Mouse (Mus musculus): ENCODE data around the gene Nr2f2. TPM values are rescaled to one million over a fixed set of nuclear protein-coding genes. Genes with fewer than 3 reads are reported as not detected.

Gene Nr2f2
- total RNA-seq, 2 experiments from 2014 or later = 34.2 to 38.4 TPM

DNA sequence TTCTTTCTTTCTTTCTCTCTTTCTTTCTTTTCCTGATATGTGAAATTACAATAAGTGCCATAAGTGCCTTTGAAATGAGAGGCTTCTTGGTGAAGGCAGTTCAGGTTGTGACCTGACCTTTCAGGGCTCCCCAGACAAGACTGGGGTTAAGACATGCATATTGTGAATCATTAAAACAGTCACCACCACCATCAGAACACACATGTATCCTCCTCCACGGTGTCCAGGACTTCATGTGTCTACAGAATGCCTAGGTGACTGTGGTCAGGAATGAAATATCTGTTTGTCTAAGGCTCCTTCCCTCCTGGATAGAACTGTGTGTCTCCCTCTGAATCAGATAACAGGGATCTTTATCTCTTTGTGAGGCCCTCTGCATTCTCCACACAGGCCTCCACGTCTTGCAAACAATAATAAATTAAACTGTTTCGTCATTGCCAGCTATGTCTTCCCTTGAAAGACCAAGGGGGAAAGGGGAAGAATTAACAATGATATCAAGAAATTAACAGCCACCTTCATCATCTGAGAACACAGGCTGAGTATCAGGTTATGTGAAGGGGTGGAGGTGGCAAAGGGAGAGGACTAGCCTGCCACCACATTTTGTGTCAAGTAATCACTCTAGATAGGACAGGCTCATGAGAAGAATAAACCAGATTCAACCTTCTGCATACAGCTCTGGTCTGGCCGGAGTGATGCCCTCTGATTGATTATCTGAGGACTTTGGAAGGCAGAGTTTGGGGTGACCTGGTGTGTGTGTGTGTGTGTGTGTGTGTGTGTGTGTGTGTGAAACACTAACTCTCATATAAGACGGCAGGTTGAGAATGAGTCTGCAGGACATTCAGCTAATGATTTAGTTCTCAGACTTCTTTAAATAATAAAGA is 10.6 kb downstream of the Nr2f2 start:
- intact Hi-C loops (cut with DNase I) = no loop called here
- no peak for DNase-seq (ENCODE audit: low spot score in 2 of 2)

- DNase-seq (ENCODE audit: low spot score in 2 of 2) = no peak
- intact Hi-C loops (cut with DNase I) = no loop called here
Measured at GRCm38 (mm10) chr7:70355357-70355620, 11.2 kb downstream of the Nr2f2 start.

DNA sequence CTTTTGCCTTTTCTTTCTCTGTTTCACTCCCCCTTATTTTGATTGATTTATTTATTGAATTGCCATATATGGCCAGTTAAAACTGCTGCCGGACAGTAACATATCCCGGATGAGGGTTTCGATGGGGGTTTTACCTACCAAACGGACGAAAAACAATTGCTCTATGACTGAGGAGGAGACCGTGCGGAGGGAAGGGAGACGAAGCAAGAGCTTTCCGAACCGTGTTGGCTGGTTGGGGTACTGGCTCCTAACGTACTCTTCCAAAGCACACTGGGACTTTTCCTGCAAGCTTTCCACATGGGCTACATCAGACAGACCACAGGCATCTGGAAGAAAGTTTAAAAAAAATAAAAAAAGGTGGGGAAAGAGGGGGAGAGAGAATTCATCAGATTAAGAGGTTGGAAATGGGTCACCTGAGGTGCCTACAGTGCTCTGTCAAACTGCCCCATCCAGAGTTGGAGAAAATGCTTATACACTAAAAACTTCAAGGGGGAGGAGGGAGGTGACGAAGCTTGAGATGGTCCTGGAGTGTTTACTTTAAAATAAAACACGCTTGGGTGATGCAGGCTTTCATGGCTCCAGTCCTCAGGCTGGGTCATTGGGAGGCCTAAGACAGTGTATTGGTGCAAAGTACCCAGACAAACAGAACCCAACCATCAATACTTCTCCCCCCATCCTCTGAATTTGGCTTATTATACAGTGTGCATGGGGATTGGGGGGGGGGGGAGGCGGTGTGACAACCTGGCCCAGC is 11.8 kb downstream of the Nr2f2 start:
- DNase-seq (ENCODE audit: low spot score in 2 of 2) = no peak
- intact Hi-C loops (cut with DNase I) = no loop called here

DNA sequence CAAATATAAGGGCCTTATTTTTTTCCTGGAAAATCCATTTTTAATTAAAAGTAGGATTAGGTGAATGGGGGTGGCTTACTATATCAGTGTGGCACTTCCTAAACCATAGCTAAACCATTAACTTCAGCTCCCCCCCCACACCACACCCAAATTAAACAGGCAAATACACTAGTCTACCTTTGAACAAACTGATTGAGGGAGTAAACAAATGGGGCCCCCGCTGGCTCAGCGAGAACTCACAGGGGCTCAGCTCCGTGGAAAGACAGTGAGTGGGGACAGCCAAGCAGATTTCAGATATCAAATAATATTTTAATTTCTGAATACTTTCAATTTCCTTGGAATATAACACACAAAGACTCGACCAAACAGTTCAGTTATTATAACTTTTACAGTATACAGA is 13.4 kb downstream of the Nr2f2 start:
- DNase-seq (ENCODE audit: low spot score in 2 of 2) = no peak
- intact Hi-C loops (cut with DNase I) = no loop called here

GRCm38 (mm10) chr7:70352617-70353016 is 13.9 kb downstream of the Nr2f2 start:
- intact Hi-C loops (cut with DNase I) = no loop called here
- DNase-seq (ENCODE audit: low spot score in 2 of 2) = no peak

GRCm38 (mm10) chr7:70351981-70352560 is 14.5 kb downstream of the Nr2f2 start:
- no peak for DNase-seq (ENCODE audit: low spot score in 2 of 2)
- intact Hi-C loops (cut with DNase I) = no loop called here

- no peak for DNase-seq (ENCODE audit: low spot score in 2 of 2)
- intact Hi-C loops (cut with DNase I) = no loop called here
Measured at GRCm38 (mm10) chr7:70350781-70351551, 15.6 kb downstream of the Nr2f2 start.

DNA sequence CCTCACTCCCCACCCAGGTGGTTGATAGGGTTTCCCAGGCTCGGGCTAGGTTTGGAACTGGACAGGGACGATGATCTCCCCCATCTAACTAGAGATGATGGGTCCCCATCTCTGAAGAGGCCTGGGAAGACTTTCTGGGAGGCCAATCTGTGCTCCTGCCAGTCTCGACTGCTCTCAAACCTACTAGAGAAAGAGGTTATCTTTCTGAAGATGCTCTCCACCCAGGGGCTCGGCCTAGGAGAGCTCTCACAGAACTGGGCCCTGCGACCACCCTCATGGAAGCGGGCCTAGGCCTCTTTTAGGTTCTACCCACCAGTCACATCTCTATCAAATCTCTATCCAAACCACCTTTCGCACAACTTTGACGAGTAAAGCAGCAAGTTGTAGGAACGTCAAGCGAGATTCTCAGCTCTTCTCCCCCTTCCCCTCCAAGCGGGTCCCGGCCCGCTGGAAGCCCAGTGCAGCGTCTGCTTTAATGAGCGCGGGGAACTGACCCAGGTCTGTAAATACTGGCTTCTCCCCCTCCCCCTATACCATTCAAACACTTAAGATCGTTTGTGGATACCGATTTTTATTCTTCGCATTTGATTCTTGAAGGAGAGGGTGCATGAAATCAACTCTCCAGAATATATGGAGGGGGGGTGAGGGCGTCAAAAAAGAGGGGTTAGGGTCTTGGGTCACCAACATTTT is 16.4 kb downstream of the Nr2f2 start:
- no peak for DNase-seq (ENCODE audit: low spot score in 2 of 2)
- intact Hi-C loops (cut with DNase I) = loop anchor here (5.0 to 10.0 kb wide), 3 partner anchors 358 to 1517 kb away; no protein-coding TSS in a partner anchor

DNA sequence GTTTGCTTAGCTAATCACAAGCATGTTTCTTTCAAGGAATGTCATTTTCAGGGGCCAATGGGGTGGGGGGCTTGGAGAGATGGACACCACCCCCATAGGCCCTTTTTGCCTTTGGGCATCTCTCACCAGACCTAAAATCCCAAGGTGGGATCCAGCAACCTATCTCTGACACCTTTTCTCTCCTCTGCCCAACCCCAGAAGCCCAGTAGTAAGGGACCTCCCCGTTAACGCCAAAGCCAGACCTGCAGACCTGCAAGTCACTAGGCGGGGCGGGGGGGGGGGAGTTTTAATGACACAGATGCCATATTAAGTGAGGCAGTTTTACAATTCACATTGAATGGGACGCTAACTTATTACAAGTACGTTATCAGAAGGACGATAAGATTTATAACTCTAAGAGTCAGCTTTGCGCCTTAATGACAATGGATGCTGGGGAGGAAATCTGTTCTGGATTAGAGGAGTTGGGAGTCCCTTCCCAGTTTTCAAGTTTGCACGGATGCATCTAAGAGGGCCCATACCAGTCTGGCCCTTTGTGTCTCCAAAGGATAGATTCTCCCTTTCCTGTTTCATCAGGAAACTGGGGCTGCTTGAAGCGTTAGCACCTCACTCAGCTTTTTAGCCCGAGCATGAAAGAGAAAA is 17.4 kb downstream of the Nr2f2 start:
- intact Hi-C loops (cut with DNase I) = loop anchor here (5.0 to 10.0 kb wide), 3 partner anchors 357 to 1518 kb away; no protein-coding TSS in a partner anchor
- DNase-seq (ENCODE audit: low spot score in 2 of 2) = no peak

GRCm38 (mm10) chr7:70348064-70348976 is 18.2 kb downstream of the Nr2f2 start:
- no peak for DNase-seq (ENCODE audit: low spot score in 2 of 2)
- intact Hi-C loops (cut with DNase I) = loop anchor here (5.0 to 10.0 kb wide), 3 partner anchors 356 to 1519 kb away; no protein-coding TSS in a partner anchor

DNA sequence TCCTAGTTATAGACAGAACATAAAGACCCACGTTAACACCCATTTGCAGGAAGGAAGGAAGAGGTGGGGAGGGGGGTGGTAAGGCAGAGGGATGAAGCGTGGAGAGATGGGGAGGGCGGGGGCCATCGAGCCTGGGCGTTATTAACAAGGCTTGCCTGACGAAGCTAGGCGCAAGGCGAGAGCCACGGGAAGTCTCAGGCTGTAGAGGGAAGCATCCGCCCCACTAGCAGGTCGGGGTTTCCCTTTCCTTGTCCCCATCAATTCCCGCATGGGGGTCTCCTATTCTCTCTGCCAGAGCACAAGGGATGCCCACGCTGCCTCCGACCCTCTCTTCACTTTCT is 18.9 kb downstream of the Nr2f2 start:
- no peak for DNase-seq (ENCODE audit: low spot score in 2 of 2)
- intact Hi-C loops (cut with DNase I) = loop anchor here (2.0 to 10.0 kb wide), 4 partner anchors 355 to 1520 kb away; no protein-coding TSS in a partner anchor

DNA sequence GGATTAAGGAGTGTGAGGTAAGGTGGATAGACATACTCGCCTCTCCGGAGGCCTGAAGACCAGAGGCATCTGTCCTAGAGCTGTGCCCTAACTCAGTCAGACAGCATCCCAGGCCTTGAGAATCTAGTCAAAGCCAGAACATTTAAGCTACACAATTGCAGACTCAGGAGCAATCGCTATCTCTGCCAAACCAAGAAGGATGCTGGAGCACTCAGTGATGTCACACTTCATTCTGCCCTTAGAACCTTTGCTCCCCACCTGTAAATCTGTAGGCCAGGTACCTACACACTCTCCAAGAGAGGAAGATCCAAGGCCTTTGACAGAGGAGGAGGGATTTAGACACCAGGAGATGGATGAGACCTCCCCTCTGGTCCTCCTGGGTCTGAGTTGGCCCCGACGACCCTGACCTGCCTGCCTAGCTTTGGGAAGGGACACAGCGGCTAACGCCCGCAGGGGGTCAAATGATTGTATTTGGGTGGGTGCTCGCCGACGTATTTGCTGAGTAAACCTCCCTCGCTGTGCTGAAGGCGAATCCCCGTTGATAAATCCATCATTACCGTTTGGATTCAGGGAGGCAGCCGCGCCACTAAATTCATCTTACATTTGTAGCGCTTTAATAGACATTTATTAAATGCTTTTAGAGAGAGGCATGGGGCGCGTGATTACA is 19.5 kb downstream of the Nr2f2 start:
- DNase-seq (ENCODE audit: low spot score in 2 of 2) = no peak
- intact Hi-C loops (cut with DNase I) = loop anchor here (2.0 to 10.0 kb wide), 4 partner anchors 355 to 1520 kb away; no protein-coding TSS in a partner anchor

DNA sequence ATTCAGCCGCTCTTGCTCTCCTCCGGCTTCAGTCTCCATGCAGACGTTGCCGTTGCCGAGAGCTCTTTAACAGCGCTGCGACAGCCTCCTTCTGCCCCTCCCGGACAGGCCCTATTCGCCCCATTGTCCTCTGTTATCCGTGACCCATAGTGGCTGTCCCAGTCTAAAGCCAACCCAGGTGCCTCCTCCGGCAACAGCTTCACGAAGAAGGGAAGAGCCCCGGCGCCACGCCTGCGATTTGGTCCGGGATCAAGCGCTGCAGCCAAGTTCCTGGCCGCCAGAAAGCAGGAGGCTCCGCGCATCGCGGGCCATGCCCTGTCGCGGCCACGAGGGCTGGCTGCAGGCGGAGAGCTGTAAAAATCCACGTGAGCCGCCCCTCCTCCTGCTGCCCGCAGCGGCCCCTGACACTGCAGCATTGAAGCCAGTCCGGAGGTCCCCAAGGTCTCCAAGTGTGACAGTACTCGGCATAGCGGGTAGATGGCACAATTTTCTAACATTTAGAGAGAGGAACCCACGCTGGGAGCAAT is 20.5 kb downstream of the Nr2f2 start:
- intact Hi-C loops (cut with DNase I) = loop anchor here (2.0 to 10.0 kb wide), 4 partner anchors 354 to 1521 kb away; no protein-coding TSS in a partner anchor
- DNase-seq (ENCODE audit: low spot score in 2 of 2) = no peak

GRCm38 (mm10) chr7:70343426-70343825 is 23.1 kb downstream of the Nr2f2 start:
- intact Hi-C loops (cut with DNase I) = loop anchor here (10.0 kb wide), 1 partner anchor 1041 kb away; no protein-coding TSS in a partner anchor
- DNase-seq (ENCODE audit: low spot score in 2 of 2) = no peak

GRCm38 (mm10) chr7:70342771-70343170 is 23.8 kb downstream of the Nr2f2 start:
- no peak for DNase-seq (ENCODE audit: low spot score in 2 of 2)
- intact Hi-C loops (cut with DNase I) = loop anchor here (10.0 kb wide), 1 partner anchor 1042 kb away; no protein-coding TSS in a partner anchor

DNA sequence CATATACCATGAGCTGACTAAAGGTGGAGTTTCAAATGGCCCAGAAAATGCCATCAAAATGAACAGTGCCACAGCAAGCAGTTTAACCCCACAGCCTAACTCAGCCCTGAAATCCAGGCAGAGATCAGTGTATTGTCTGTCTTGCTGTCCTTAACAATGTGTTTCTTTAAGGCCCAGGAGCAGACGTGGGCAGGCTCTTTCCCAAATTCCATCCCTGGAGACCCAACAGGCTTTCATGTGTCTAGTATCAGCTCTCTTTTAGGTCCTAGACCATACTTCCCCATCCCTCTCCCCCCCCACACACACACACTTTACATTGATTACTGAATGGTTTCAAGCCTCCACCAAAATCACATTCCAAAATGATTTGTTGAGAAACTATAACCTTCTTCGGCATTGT is 24.5 kb downstream of the Nr2f2 start:
- intact Hi-C loops (cut with DNase I) = loop anchor here (10.0 kb wide), 1 partner anchor 1043 kb away; no protein-coding TSS in a partner anchor

More for the DNA sequence above, 24.5 kb downstream of the Nr2f2 start:
- no peak for DNase-seq (ENCODE audit: low spot score in 2 of 2)
